Mouse (Mus musculus): ENCODE data around the gene Olfr765. TPM values are rescaled to one million over a fixed set of nuclear protein-coding genes. Genes with fewer than 3 reads are reported as not detected.

The Olfr765 gene
- polyA plus RNA-seq, 1 experiment from 2014 or later, result not detected

GRCm38 (mm10) chr10:128996523-128997040 lies 53.2 kb downstream of the Olfr765 start:
- peak; percentile 23; the same call in 1 of the 2 replicates for ATAC-seq
- WGBS, result 76% methylated on average over 4 of the region's 4 CpGs

GRCm38 (mm10) chr10:128995796-128996195 lies 54.0 kb downstream of the Olfr765 start:
- no peak for ATAC-seq
- no peak overlapping the region for H3K4me3 ChIP-seq (replicated peaks)

More at GRCm38 (mm10) chr10:128996523-128997040, 53.2 kb downstream of the Olfr765 start:
- H3K36me3 ChIP-seq, result no peaks in the 10 kb centered on the region
- no peaks in the 10 kb centered on the region for H3K9me3 ChIP-seq
- H3K27me3 ChIP-seq (replicated peaks), result no peaks in the 10 kb centered on the region
- H3K9ac ChIP-seq, result no peak overlapping the region
- no peak overlapping the region for H3K27ac ChIP-seq
- H3K4me3 ChIP-seq (replicated peaks), result no peak overlapping the region
- no peaks in the 10 kb centered on the region for H3K4me1 ChIP-seq (replicated peaks)
- H3K4me2 ChIP-seq (replicated peaks), result no peak overlapping the region

More at GRCm38 (mm10) chr10:128995796-128996195, 54.0 kb downstream of the Olfr765 start:
- H3K27me3 ChIP-seq (replicated peaks), result no peaks in the 10 kb centered on the region
- no peak overlapping the region for H3K4me2 ChIP-seq (replicated peaks)
- no peaks in the 10 kb centered on the region for H3K36me3 ChIP-seq
- H3K27ac ChIP-seq, result no peak overlapping the region
- WGBS, result 79% methylated on average over 1 of the region's 1 CpGs
- no peak overlapping the region for H3K9ac ChIP-seq
- H3K4me1 ChIP-seq (replicated peaks), result no peaks in the 10 kb centered on the region
- H3K9me3 ChIP-seq, result no peaks in the 10 kb centered on the region

Other genes with a start within 250 kb of the Olfr765 start
- gene Dnajc14, start 245.9 kb downstream of the Olfr765 start, polyA plus RNA-seq (2015; fragmentation: Nextera tagmentation; extraction: Ambion mirVana), result 44.6 and 47.6 TPM in 2 replicates
- gene Tmem198b, start 245.6 kb downstream of the Olfr765 start, polyA plus RNA-seq (2015; fragmentation: Nextera tagmentation; extraction: Ambion mirVana), result 11.2 and 12.7 TPM in 2 replicates
- gene Sarnp, start 232.7 kb downstream of the Olfr765 start, polyA plus RNA-seq (2015; fragmentation: Nextera tagmentation; extraction: Ambion mirVana), result 186 and 201 TPM in 2 replicates
- 101 and 116 TPM in 2 replicates for gene Ormdl2, start 228.4 kb downstream of the Olfr765 start, polyA plus RNA-seq (2015; fragmentation: Nextera tagmentation; extraction: Ambion mirVana)
- 3.5 and 3.9 TPM in 2 replicates for gene Gdf11, start 158.3 kb downstream of the Olfr765 start, polyA plus RNA-seq (2015; fragmentation: Nextera tagmentation; extraction: Ambion mirVana)
- gene Cd63, start 149.0 kb downstream of the Olfr765 start, polyA plus RNA-seq (2015; fragmentation: Nextera tagmentation; extraction: Ambion mirVana), result 708 and 725 TPM in 2 replicates
- 11.7 and 12.0 TPM in 2 replicates for gene Rdh5, start 127.1 kb downstream of the Olfr765 start, polyA plus RNA-seq (2015; fragmentation: Nextera tagmentation; extraction: Ambion mirVana)
- 194 and 203 TPM in 2 replicates for gene Bloc1s1, start 126.0 kb downstream of the Olfr765 start, polyA plus RNA-seq (2015; fragmentation: Nextera tagmentation; extraction: Ambion mirVana)
- gene Itga7, start 116.2 kb downstream of the Olfr765 start, polyA plus RNA-seq (2015; fragmentation: Nextera tagmentation; extraction: Ambion mirVana), result 2.9 and 3.8 TPM in 2 replicates
- 12.0 and 12.3 TPM in 2 replicates for gene Mettl7b, start 89.0 kb downstream of the Olfr765 start, polyA plus RNA-seq (2015; fragmentation: Nextera tagmentation; extraction: Ambion mirVana)
- gene Olfr9, start 60.6 kb downstream of the Olfr765 start, polyA plus RNA-seq (2015; fragmentation: Nextera tagmentation; extraction: Ambion mirVana), result not detected in 2 replicates
- gene Olfr763, start 39.2 kb downstream of the Olfr765 start, polyA plus RNA-seq (2015; fragmentation: Nextera tagmentation; extraction: Ambion mirVana), result not detected in 2 replicates
- gene Olfr764-ps1, start 10.1 kb downstream of the Olfr765 start, polyA plus RNA-seq (2015; fragmentation: Nextera tagmentation; extraction: Ambion mirVana), result not detected in 2 replicates
- not detected in 2 replicates for gene Olfr766-ps1, start 19.0 kb upstream of the Olfr765 start, polyA plus RNA-seq (2015; fragmentation: Nextera tagmentation; extraction: Ambion mirVana)
- gene Olfr767, start 32.9 kb upstream of the Olfr765 start, polyA plus RNA-seq (2015; fragmentation: Nextera tagmentation; extraction: Ambion mirVana), result not detected in 2 replicates
- gene Olfr768, start 49.4 kb upstream of the Olfr765 start, polyA plus RNA-seq (2015; fragmentation: Nextera tagmentation; extraction: Ambion mirVana), result not detected in 2 replicates
- not detected in 2 replicates for gene Olfr769, start 67.9 kb upstream of the Olfr765 start, polyA plus RNA-seq (2015; fragmentation: Nextera tagmentation; extraction: Ambion mirVana)
- not detected in 2 replicates for gene Olfr770, start 89.0 kb upstream of the Olfr765 start, polyA plus RNA-seq (2015; fragmentation: Nextera tagmentation; extraction: Ambion mirVana)
- gene Olfr771, start 114.8 kb upstream of the Olfr765 start, polyA plus RNA-seq (2015; fragmentation: Nextera tagmentation; extraction: Ambion mirVana), result not detected in 2 replicates
- gene Olfr772, start 127.9 kb upstream of the Olfr765 start, polyA plus RNA-seq (2015; fragmentation: Nextera tagmentation; extraction: Ambion mirVana), result not detected in 2 replicates
- not detected in 2 replicates for gene Olfr773, start 137.4 kb upstream of the Olfr765 start, polyA plus RNA-seq (2015; fragmentation: Nextera tagmentation; extraction: Ambion mirVana)
- gene Olfr774, start 186.2 kb upstream of the Olfr765 start, polyA plus RNA-seq (2015; fragmentation: Nextera tagmentation; extraction: Ambion mirVana), result not detected in 2 replicates
- gene Olfr775, start 198.4 kb upstream of the Olfr765 start, polyA plus RNA-seq (2015; fragmentation: Nextera tagmentation; extraction: Ambion mirVana), result not detected in 2 replicates
- gene Olfr776, start 209.1 kb upstream of the Olfr765 start, polyA plus RNA-seq (2015; fragmentation: Nextera tagmentation; extraction: Ambion mirVana), result not detected in 2 replicates
- gene Olfr777, start 221.5 kb upstream of the Olfr765 start, polyA plus RNA-seq (2015; fragmentation: Nextera tagmentation; extraction: Ambion mirVana), result not detected in 2 replicates

All from intestine, embryonic 15.5 days (tissue).